Mouse (Mus musculus): ENCODE measurements around the gene Fbxw21.
"Not testable (repeated sequence)": the region's sequence is repeated elsewhere in the genome, so short reads cannot be mapped to it uniquely, and the experiment has no call there.

Gene Fbxw21

DNA sequence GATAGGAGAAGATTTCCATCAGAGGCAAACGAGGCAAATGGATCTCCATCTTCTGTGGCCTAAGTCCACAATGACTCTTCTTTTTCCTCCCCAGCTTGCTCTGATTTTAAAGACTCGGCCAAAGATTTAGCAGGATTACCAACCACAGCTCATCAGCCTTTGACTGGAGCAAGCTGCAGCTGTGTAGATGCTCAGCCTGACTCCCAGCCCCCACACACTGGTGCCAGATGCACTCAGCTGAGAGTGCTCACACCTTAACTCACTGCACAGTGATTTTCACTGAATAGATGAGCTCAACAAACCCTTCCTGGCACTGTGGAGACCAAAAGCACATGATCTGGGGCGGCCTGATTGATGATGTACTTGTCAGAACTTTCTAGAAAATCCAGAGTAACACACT is at the start of gene Fbxw21:
Fbxw21 (minus strand) TSS at position 101 of the 400 bp plus-strand sequence.
- DNase-seq (ENCODE audit: low spot score) = no peak

DNA sequence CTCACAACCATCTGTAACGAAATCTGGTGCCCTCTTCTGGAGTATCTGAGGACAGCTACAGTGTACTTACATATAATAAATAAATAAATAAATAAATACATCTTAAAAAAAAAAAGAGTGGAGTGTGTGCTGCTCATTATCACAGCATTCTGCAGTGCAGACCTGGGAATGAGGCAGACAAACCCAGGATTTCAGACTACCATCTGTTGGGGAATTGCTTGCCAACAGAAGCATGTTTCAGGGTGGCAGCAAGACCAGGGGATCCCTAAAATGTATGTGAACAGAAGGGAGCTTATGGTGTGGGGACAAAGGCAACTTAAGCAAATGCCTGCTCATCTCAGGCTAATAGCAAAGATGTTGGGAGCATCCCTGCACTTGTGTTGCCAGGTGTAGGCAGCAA is 39.5 kb upstream of the Fbxw21 start:
- DNase-seq (ENCODE audit: low spot score) = not testable (repeated sequence)

DNA sequence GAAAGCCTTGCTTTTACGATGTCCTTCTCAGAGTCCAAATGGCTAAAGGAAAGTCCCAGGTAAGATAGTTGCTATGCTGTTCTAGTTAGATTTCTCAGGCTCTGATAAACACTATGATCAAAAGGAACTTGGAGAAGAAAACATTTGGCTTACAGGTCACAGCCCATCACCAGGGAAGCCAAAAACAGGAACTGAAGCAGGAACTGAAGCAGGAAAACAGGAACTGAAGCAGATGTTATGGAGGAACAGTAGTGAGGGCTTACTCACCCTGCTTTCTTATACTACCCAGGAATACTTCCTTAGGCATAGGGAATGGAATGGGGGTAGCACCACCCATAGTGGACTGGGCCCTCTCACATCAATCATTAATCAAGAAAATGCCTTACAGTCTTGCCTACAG is 38.5 kb upstream of the Fbxw21 start:
- DNase-seq (ENCODE audit: low spot score) = no peak

GRCm38 (mm10) chr9:109199353-109199752 is 37.5 kb upstream of the Fbxw21 start:
- DNase-seq (ENCODE audit: low spot score) = no peak

DNA sequence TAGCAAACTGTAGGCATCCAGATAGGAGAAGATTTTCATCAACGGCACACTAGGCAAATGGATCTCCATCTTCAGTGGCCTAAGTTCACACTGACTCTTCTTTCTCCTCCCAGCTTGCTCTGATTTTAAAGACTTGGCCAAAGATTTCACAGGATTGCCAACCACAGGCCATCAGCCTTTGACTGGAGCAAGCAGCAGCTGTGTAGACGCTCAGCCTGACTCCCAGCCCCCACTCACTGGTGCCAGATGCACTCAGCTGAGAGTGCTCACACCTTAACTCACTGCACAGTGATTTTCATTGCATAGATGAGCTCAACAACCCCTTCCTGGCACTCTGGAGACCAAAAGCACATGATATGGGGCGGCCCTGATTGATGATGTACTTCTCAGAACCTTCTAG is 34.0 kb upstream of the Fbxw21 start, which contains the start of gene Fbxw13:
Fbxw13 (minus strand) TSS at position 101 of the 400 bp plus-strand sequence.
- not testable (repeated sequence) for DNase-seq (ENCODE audit: low spot score)

DNA sequence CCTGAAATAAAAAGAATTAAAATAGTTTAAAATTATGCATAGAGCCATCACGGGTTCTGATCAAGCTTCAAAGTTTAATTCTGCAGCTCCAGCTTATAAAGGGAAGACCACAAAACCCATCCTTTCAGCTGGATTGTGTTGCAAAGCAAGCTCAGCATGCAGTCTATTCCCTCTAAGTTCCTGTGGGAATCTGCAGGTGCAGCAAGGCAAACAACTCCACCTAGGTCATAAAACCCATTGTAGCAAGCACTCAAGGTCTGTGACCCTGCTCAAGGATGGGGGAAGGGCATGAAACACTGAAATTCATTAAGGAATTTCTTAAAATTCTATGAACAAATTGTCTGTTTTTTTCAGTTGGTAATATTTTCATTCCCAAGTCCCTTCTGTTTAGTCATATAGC is 15.4 kb upstream of the Fbxw21 start:
- no peak for DNase-seq (ENCODE audit: low spot score)

GRCm38 (mm10) chr9:109176301-109176700 is 14.5 kb upstream of the Fbxw21 start:
- DNase-seq (ENCODE audit: low spot score) = no peak

- DNase-seq (ENCODE audit: low spot score) = no peak
Measured at GRCm38 (mm10) chr9:109167316-109167715, 5.5 kb upstream of the Fbxw21 start.

DNA sequence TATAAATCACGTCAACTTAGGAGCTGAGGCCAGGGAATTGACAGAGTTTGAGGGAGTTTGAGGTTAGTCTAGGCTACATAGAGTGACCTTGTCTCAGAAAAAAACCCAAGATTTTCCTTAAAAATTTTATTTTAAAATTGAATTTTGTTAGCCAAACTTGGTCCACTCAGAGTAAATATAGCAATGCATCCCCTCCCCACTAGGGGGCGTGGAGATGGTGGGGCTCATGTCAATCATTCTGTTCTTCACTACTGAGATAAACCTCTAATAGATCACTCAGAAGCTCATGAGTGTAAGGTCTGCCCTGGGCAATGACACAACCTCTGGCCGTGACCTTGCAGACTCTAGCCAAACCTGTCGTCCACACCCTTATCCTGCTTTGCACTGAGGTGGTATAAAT is 21.4 kb downstream of the Fbxw21 start:
- not testable (repeated sequence) for DNase-seq (ENCODE audit: low spot score)

DNA sequence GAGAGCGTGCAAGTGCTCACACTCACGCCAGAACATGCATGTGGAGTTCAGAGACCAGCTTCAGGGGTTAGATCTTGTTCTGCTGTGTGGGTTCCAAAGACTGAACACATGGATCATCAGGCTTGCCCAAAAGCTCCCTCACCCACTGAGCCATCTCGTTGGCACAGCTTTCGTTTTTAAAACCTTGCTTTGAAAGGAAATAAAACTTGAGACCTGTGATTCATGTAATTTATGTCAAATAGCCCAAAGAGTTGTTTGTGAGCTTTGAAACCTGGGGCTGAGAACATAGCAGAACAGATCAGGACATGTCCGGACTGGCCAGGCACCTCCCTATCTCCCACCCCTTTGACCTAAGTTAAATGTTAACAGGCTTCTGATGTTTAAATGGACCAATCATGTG is 31.8 kb downstream of the Fbxw21 start:
- no peak for DNase-seq (ENCODE audit: low spot score)

- peak; percentile 81 for DNase-seq (ENCODE audit: low spot score)
Measured at GRCm38 (mm10) chr9:109128211-109128610, 33.6 kb downstream of the Fbxw21 start.

- no peak for DNase-seq (ENCODE audit: low spot score)
Measured at GRCm38 (mm10) chr9:109127076-109127475, 34.8 kb downstream of the Fbxw21 start.

GRCm38 (mm10) chr9:109125481-109125880 is 36.4 kb downstream of the Fbxw21 start:
- DNase-seq (ENCODE audit: low spot score) = no peak

- DNase-seq (ENCODE audit: low spot score) = no peak
Measured at GRCm38 (mm10) chr9:109125043-109125442, 36.8 kb downstream of the Fbxw21 start.

DNA sequence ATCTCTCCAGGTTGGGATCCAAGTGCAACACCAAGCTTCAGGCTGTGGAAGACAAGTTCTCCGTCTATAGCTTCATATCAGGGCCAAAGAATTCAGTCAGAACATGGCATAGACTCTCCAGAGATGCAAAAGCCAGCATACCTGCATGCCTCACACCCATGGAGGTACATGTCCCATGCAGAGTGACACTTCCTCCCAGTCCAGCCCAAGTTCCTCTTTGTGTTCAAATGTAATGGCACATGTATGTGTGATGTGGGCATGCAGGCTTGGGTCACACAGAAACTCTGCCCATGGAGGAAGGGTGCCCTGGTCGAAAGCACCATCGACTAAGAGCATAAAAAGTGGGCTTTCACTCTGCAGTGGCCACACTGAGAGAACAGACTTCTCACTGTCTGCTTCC is 37.7 kb downstream of the Fbxw21 start:
- no peak for DNase-seq (ENCODE audit: low spot score)

GRCm38 (mm10) chr9:109123266-109123665 is 38.6 kb downstream of the Fbxw21 start:
- DNase-seq (ENCODE audit: low spot score) = no peak

DNA sequence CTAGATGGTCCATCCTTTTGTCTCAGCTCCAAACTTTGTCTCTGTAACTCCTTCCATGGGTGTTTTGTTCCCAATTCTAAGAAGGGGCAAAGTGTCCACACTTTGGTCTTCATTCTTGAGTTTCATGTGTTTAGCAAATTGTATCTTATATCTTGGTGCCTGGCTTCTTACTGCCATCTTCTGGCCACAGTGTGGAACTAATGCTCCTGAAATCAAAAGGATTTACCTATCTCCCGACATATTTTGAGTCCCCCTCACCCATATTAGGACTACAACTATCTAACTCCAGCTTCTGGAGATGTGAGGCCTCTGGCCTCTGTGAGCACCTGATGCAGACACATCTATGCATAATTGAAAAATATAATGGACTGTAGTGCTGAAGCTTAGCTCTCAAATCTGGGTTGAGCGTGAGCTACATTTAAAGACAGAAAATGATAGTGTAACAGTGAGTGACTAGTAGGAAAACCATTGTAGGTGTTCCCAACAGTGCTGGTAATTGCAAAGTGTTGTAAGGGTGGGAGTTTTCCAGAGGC is 39.2 kb downstream of the Fbxw21 start:
- DNase-seq (ENCODE audit: low spot score) = no peak

DNA sequence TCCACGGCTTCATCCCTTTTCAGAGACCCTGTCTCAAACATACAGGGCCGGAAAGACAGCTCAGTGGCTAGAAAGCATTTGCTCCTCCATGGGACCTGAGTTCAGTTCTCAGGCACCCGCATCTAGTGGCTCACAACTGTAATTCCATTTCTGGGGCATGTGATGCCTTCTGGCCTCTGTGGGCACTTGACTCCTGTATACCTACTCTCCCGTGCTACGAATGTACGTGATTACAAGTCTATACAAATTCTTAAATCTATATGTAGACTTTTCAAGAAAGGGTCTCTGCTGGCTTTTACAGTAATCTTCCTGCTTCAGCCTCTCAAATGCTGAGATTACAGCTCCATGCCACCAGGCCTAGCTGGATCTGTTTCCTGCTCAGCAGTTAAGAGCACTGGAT is 40.9 kb downstream of the Fbxw21 start:
- DNase-seq (ENCODE audit: low spot score) = no peak

DNA sequence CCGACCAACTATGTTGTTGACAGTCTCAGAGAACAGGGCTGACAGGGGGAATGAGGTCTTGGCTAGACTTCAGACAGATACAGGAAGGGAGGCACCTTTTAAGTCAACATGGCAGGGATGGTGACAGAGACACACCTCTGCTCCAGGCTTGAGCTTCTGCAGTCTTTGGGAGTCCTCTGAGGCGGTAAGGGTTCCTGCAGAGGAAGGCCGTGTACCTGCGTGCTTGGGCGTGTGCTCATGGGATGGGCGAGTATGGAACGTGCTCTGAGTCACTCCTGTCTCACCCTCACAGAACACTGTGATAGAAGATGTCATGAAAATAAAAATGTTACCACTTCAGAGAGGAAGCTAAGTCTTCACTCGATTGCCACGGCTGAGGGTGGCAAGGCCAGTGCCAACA is 42.3 kb downstream of the Fbxw21 start:
- no peak for DNase-seq (ENCODE audit: low spot score)

- no peak for DNase-seq (ENCODE audit: low spot score)
Measured at GRCm38 (mm10) chr9:109118106-109118505, 43.7 kb downstream of the Fbxw21 start.

DNA sequence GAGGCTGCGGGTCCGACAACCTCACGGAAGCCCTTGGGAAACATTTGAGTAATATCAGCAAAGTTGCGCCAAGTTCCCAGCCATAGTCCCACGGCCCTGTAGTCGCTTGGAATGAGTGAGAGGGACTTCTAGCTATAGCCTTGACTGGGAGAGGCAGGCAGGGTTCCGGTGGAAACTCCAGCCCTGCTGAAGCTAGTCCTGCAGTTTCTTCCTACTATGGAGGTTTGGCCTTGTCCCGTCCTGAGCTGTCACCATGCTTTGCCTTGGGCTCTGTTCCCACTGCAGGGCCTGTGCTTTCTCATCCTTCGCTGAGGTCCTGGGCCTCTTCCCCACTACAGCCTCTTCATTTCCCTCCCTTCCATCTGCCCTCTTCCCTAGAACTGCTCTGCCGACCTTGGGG is 45.6 kb downstream of the Fbxw21 start:
- DNase-seq (ENCODE audit: low spot score) = no peak

- no peak for DNase-seq (ENCODE audit: low spot score)
Measured at GRCm38 (mm10) chr9:109114871-109115270, 47.0 kb downstream of the Fbxw21 start.

DNA sequence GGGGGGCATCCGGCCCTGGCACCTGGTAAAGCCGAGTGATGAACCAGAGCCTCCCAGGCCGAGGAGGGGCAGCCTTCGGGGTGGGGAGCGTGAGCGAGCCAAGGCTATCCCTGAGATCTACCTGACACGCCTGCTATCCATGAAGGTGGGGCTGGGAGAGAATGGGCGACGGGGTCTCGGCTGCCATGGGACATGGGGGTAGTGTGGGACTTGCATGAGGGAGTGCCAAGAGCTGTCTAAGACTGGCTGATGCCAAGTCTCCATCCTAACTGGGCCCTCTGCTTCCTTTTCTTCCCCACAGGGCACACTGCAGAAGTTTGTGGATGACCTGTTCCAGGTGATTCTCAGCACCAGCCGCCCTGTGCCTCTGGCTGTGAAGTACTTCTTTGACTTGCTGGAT is 47.6 kb downstream of the Fbxw21 start:
- peak; percentile 35 for DNase-seq (ENCODE audit: low spot score)

- peak; percentile 34 for DNase-seq (ENCODE audit: low spot score)
Measured at GRCm38 (mm10) chr9:109113331-109113730, 48.5 kb downstream of the Fbxw21 start.

GRCm38 (mm10) chr9:109111591-109111990 is 50.2 kb downstream of the Fbxw21 start:
- DNase-seq (ENCODE audit: low spot score) = peak; percentile 38

Measured in testis, postnatal 10 days (tissue).